Mouse (Mus musculus): ENCODE results near the gene Chchd3.

GRCm38 (mm10) chr6:33031631-33032030 is 28.4 kb downstream of the Chchd3 start:
- TF ChIP-seq CTCF (IDR thresholded peaks at IDR 0.05 in 2 of 3, conservative IDR thresholded peaks at IDR 0.05 in 1 of 3; ENCODE audit: control insufficient read depth in 1 of 3, insufficient read depth in 1 of 3, low read depth in 2 of 3, low read length in 3 of 3, poor library complexity in 1 of 3, severe bottlenecking in 1 of 3), result no peak
- TF ChIP-seq ZKSCAN1 (IDR thresholded peaks at IDR 0.05; ENCODE audit: low read depth, low read length), result no peak
- TF ChIP-seq TCF12 (IDR thresholded peaks at IDR 0.05; ENCODE audit: low read depth, low read length), result no peak
- no peak for TF ChIP-seq POLR2A (IDR thresholded peaks at IDR 0.05; ENCODE audit: control insufficient read depth in 1 of 2, insufficient read depth in 1 of 2, low read depth in 1 of 2, low read length in 2 of 2, poor library complexity in 1 of 2)
